Mouse (Mus musculus) myocyte (in vitro differentiated cells): ENCODE measurements around the gene Trim39. TPM values are rescaled to one million over a fixed set of nuclear protein-coding genes. Genes with fewer than 3 reads are reported as not detected.

Source experiments
- H3K27me3 ChIP-seq: one replicate; pipeline ENCODE4 v1.6.1; 2011; ENCODE audit not compliant: control insufficient read depth, insufficient read depth, insufficient read length
- H3K36me3 ChIP-seq: one replicate; pipeline ENCODE4 v1.6.1; 2011; ENCODE audit not compliant: control insufficient read depth, insufficient read depth
- H3K4me2 ChIP-seq: one replicate; pipeline ENCODE4 v1.6.1; 2011; ENCODE audit warnings: low read depth, control low read depth
- H3K4me3 ChIP-seq: one replicate; pipeline ENCODE4 v1.5.1; 2011; ENCODE audit warnings: mild to moderate bottlenecking, control low read depth, moderate library complexity
- H3K79me2 ChIP-seq: one replicate; pipeline ENCODE4 v1.6.1; 2011; ENCODE audit not compliant: control insufficient read depth, insufficient read depth
- H3ac ChIP-seq: one replicate; pipeline ENCODE4 v1.6.1; 2011; ENCODE audit not compliant: control insufficient read depth, insufficient read length
- CEBPB ChIP-seq: IDR thresholded peaks from 2 replicates; pipeline ENCODE4 v1.6.1; 2011; ENCODE audit warnings: mild to moderate bottlenecking, moderate library complexity; ENCODE audit not compliant: poor library complexity, insufficient read depth, severe bottlenecking
- E2F4 ChIP-seq: IDR thresholded peaks from one replicate; pipeline ENCODE4 v1.6.1; 2011; ENCODE audit warnings: mild to moderate bottlenecking, control low read depth, moderate library complexity; ENCODE audit not compliant: insufficient read depth
- MAX ChIP-seq: IDR thresholded peaks from one replicate; pipeline ENCODE4 v1.6.1; 2011; ENCODE audit warnings: low read depth, mild to moderate bottlenecking, control low read depth
- MYOD1 ChIP-seq, 3 experiments: IDR thresholded peaks; one replicate each; pipeline ENCODE4 v1.6.1; 2011; ENCODE audit warnings: control low read depth in 2 of 3, low read depth in 2 of 3, mild to moderate bottlenecking in 2 of 3, moderate library complexity in 1 of 3; ENCODE audit not compliant: insufficient read length in 2 of 3, control insufficient read depth in 1 of 3
- MYOG ChIP-seq, 3 experiments: IDR thresholded peaks; one replicate each; pipeline ENCODE4 v1.6.1; 2011; ENCODE audit warnings: control low read depth in 2 of 3, low read depth in 2 of 3, mild to moderate bottlenecking in 2 of 3; ENCODE audit not compliant: insufficient read length in 2 of 3, control insufficient read depth in 1 of 3, insufficient read depth in 1 of 3
- POLR2A ChIP-seq: IDR thresholded peaks from one replicate; pipeline ENCODE4 v1.6.1; 2011; ENCODE audit warnings: low read depth, mild to moderate bottlenecking, control low read depth, moderate library complexity; ENCODE audit not compliant: insufficient read length
- POLR2AphosphoS2 ChIP-seq: IDR thresholded peaks from one replicate; pipeline ENCODE4 v1.6.1; 2011; ENCODE audit warnings: low read depth, control low read depth; ENCODE audit not compliant: insufficient read length
- REST ChIP-seq: IDR thresholded peaks from one replicate; pipeline ENCODE4 v1.6.1; 2011; ENCODE audit warnings: mild to moderate bottlenecking, control low read depth, moderate library complexity; ENCODE audit not compliant: insufficient read depth, insufficient read length
- SRF ChIP-seq: IDR thresholded peaks from one replicate; pipeline ENCODE4 v1.6.1; 2011; ENCODE audit warnings: low read depth; ENCODE audit not compliant: control insufficient read depth, insufficient read length
- TCF12 ChIP-seq: IDR thresholded peaks from one replicate; pipeline ENCODE4 v1.6.1; 2011; ENCODE audit warnings: mild to moderate bottlenecking, control low read depth; ENCODE audit not compliant: poor library complexity, insufficient read depth, severe bottlenecking
- TCF3 ChIP-seq: IDR thresholded peaks from one replicate; pipeline ENCODE4 v1.6.1; 2011; ENCODE audit warnings: low read depth, control low read depth; ENCODE audit not compliant: insufficient read length
- USF1 ChIP-seq: IDR thresholded peaks from one replicate; pipeline ENCODE4 v1.6.1; 2011; ENCODE audit warnings: low read depth, mild to moderate bottlenecking, control low read depth, moderate library complexity
- polyA plus RNA-seq: library from polyadenylated mRNA; unstranded; fragments of >200 nt; fragmentation: generic; extraction: Trizol; gene quantifications from one replicate; pipeline ENCODE4 v1.2.1, GENCODE M21; 2012; ENCODE audit warnings: missing spikeins

Gene Trim39
- polyA plus RNA-seq, 1 experiment, result 5.5 TPM

DNA sequence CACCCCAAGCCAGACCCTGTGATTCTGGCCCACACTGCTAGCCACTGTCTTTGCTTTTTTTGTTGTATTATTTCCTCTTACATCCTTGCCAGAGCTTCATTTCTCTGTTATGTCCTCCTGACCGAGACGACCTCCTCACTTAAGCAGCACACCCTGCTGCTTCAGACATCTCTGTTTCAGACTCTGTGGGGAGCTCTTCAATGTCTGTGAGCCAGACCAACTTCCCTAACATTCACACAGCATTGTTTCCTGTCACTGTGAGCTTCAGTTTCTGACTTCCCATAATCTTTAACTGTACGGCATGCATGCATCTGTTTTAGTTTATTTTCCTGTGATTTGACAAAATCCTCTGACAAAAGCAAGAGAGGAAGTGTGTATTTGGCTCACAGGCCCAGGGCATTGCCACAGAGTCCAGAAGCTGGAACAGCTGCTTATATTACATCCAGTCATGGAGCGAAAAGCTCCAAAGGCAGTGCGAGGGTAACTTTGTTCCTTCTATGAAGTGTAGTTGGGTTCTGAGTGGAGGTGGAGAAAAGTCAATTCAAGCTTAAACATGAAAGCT is 53.4 kb downstream of the Trim39 start:
- TF ChIP-seq USF1 (no peak), POLR2A (no peak), TCF3 (no peak), MYOG (IDR thresholded peaks at IDR 0.05; ENCODE audit: control insufficient read depth in 1 of 3, insufficient read depth in 1 of 3, insufficient read length in 2 of 3, low read depth in 2 of 3) (no peak), SRF (no peak), REST (no peak), E2F4 (no peak), MAX (no peak), MYOD1 (IDR thresholded peaks at IDR 0.05; ENCODE audit: control insufficient read depth in 1 of 3, insufficient read length in 2 of 3, low read depth in 2 of 3) (no peak), CEBPB (no peak), POLR2AphosphoS2 (no peak), TCF12 (no peak)
- Histone ChIP-seq H3K36me3 (no peaks in the 10 kb centered on the region), H3K4me3 (no peak overlapping the region), H3ac (no peak overlapping the region), H3K79me2 (no peaks in the 10 kb centered on the region), H3K27me3 (peaks cover 46% of the 10 kb centered on the region), H3K4me2 (no peak overlapping the region)

DNA sequence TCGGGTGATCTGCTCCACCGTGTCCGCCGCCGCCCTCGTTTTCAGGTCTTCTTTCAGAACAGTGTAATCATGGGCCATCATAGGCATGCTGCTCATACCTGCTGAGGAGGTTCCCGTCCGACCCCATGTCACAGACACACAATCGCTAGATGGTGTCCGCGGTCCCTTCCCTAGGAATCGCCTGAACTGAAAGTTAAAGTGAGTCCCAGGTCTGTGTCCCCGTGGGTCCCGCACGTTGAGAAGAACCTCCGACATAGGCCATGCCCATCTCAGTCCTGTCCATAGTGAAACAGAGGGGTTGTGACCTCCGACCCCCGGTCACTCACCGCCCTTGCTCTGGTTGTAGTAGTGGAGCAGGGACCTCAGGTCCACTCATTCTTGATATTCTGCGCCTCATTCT is 56.5 kb downstream of the Trim39 start:
- peaks cover 35% of the 10 kb centered on the region for H3K27me3 ChIP-seq
- TF ChIP-seq USF1 (no peak), REST (no peak), E2F4 (no peak), MYOG (IDR thresholded peaks at IDR 0.05; ENCODE audit: control insufficient read depth in 1 of 3, insufficient read depth in 1 of 3, insufficient read length in 2 of 3, low read depth in 2 of 3) (no peak), POLR2AphosphoS2 (no peak), MAX (no peak), TCF12 (no peak), CEBPB (no peak), SRF (no peak), POLR2A (no peak), TCF3 (no peak)
- H3K4me3 ChIP-seq, result no peak overlapping the region
- H3K79me2 ChIP-seq, result no peaks in the 10 kb centered on the region
- no peak overlapping the region for H3K4me2 ChIP-seq
- H3ac ChIP-seq, result no peak overlapping the region
- H3K36me3 ChIP-seq, result no peaks in the 10 kb centered on the region

Other genes with a start within 250 kb of the Trim39 start
- 13.6 TPM for gene H2-T23, start 239.4 kb downstream of the Trim39 start, polyA plus RNA-seq
- gene H2-T22, start 229.5 kb downstream of the Trim39 start, polyA plus RNA-seq, result 22.1 TPM
- gene Gm6034, start 229.3 kb downstream of the Trim39 start, polyA plus RNA-seq, result not detected
- 0.23 TPM for gene Gm11127, start 213.9 kb downstream of the Trim39 start, polyA plus RNA-seq
- not detected for gene Gm19684, start 150.6 kb downstream of the Trim39 start, polyA plus RNA-seq
- gene Gm7030, start 142.8 kb downstream of the Trim39 start, polyA plus RNA-seq, result not detected
- not detected for gene Gm8909, start 103.7 kb downstream of the Trim39 start, polyA plus RNA-seq
- gene H2-T3, start 82.0 kb downstream of the Trim39 start, polyA plus RNA-seq, result not detected
- gene Rpp21, start 14.2 kb downstream of the Trim39 start, polyA plus RNA-seq, result 59.2 TPM
- gene H2-M10.2, start 14.2 kb upstream of the Trim39 start, polyA plus RNA-seq, result not detected
- 1.4 TPM for gene H2-M10.1, start 53.9 kb upstream of the Trim39 start, polyA plus RNA-seq
- gene H2-M10.3, start 96.2 kb upstream of the Trim39 start, polyA plus RNA-seq, result not detected
- not detected for gene H2-M10.4, start 190.1 kb upstream of the Trim39 start, polyA plus RNA-seq